Mouse (Mus musculus): Measurements from ENCODE around the gene Mast4. TPM values are rescaled to one million over a fixed set of nuclear protein-coding genes. Genes with fewer than 3 reads are reported as not detected.

Gene Mast4
- total and polyA plus RNA-seq, 2 experiments = 0.83 to 5.3 TPM

DNA sequence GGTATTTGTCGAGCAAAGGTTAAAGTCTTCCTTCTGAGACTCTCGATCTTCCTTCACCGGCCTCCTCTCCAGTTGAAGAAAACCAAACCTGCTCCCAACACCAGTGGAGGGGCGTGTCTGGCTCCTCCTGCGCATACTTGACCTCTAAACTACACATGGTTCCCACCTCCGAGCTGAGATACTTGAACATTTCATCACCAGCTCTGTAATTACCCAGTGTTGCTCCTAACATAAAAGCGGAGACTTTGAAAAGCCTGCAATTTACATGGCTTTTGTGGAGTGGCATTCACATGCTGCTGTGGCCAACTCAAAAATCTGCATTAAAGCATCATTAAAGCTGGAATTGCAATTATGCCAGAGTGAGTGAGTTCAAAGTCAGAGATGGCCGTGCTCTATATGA, 492.1 kb downstream of the Mast4 start:
- TF ChIP-seq CTCF (IDR thresholded peaks at IDR 0.05; ENCODE audit: low read depth, low read length) (no peak), POLR2A (IDR thresholded peaks at IDR 0.05; ENCODE audit: extremely low read depth, insufficient read depth, low read length) (no peak)
- Histone ChIP-seq H3K9ac (ENCODE audit: low read depth, low read length) (no peak overlapping the region), H3K79me2 (ENCODE audit: control insufficient read depth, insufficient read depth, low read length) (peaks cover 5% of the 10 kb centered on the region; the same call in 1 of the 2 replicates), H3K27ac (replicated peaks; ENCODE audit: insufficient read depth, low read depth, low read length) (no peak overlapping the region), H3K4me1 (ENCODE audit: control insufficient read depth, insufficient read depth, low read length) (no peaks in the 10 kb centered on the region), H3K27me3 (ENCODE audit: control insufficient read depth, insufficient read depth, low read length) (no peaks in the 10 kb centered on the region), H3K4me3 (ENCODE audit: insufficient read depth, low read depth, low read length) (no peak overlapping the region), H3K36me3 (ENCODE audit: control insufficient read depth, insufficient read depth, low read length) (no peaks in the 10 kb centered on the region)
- no peak for DNase-seq (ENCODE audit: extremely low read depth, low read depth, low spot score)
- 91% methylated on average over 8 of the region's 8 CpGs for WGBS

DNA sequence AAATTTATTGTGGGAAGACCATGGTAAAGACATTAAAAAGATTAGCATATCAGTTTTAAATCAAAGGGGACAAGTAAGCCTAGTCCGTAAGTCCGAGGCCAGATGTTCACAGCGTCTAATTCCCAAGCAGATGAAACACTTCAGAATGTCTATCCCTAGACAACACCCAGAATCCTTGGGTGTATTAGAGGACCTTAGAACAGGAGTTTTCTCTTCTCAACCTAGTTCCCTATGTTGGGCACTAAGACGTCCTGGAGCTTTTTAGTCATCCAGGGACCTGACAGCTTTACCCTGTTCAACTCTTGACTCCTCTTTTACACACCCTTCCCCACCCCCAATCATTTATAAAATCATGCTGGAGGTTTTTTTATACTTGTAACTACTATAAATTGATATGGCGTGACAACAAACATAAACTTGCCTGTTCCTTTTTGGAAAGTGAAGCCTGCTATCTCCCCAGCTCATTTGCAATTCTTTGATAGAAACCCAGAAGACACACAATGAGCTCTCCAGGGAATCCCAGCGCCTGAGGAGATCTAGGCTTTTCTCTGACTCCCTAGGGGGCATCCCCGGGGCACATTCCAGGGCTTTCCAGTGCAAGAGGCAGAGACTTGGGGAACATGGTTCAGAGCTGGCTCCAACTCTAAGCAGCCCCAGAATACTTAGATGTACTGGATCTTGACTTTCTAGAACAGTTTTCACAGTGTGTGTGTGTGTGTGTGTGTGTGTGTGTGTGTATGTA, 494.4 kb downstream of the Mast4 start:
- Histone ChIP-seq H3K27ac (replicated peaks; ENCODE audit: insufficient read depth, low read depth, low read length) (no peak overlapping the region), H3K4me3 (ENCODE audit: insufficient read depth, low read depth, low read length) (no peak overlapping the region), H3K9ac (ENCODE audit: low read depth, low read length) (no peak overlapping the region), H3K4me1 (ENCODE audit: control insufficient read depth, insufficient read depth, low read length) (no peaks in the 10 kb centered on the region), H3K27me3 (ENCODE audit: control insufficient read depth, insufficient read depth, low read length) (no peaks in the 10 kb centered on the region), H3K36me3 (ENCODE audit: control insufficient read depth, insufficient read depth, low read length) (no peaks in the 10 kb centered on the region), H3K79me2 (ENCODE audit: control insufficient read depth, insufficient read depth, low read length) (peaks cover 5% of the 10 kb centered on the region; the same call in 1 of the 2 replicates)
- WGBS = 84% methylated on average over 7 of the region's 7 CpGs
- no peak for TF ChIP-seq POLR2A (IDR thresholded peaks at IDR 0.05; ENCODE audit: extremely low read depth, insufficient read depth, low read length)
- TF ChIP-seq CTCF (IDR thresholded peaks at IDR 0.05; ENCODE audit: low read depth, low read length) = no peak
- DNase-seq (ENCODE audit: extremely low read depth, low read depth, low spot score) = no peak

DNA sequence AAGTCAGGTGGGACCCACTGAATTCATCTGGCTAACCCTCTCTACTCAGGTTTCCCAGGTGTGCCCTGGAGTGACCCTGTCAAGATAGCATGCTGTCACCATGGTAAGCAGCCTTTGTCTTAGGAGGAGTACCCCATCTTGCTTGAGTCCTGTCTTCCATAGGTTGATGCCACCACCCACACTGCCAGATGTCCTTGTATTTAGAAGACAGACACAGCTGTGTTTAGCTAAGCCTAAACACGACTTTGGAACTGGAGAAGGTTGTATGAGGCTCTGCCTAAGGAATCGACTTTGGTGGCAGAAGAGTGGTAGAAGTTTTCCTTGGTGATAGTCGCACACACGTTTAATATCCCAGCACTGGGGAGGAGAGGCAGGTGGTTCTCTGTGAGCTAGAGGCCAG, 496.9 kb downstream of the Mast4 start:
- Histone ChIP-seq H3K9ac (ENCODE audit: low read depth, low read length) (no peak overlapping the region), H3K79me2 (ENCODE audit: control insufficient read depth, insufficient read depth, low read length) (no peaks in the 10 kb centered on the region; the same call in 1 of the 2 replicates), H3K4me3 (ENCODE audit: insufficient read depth, low read depth, low read length) (no peak overlapping the region), H3K36me3 (ENCODE audit: control insufficient read depth, insufficient read depth, low read length) (peaks cover 2% of the 10 kb centered on the region; the same call in 1 of the 2 replicates), H3K27me3 (ENCODE audit: control insufficient read depth, insufficient read depth, low read length) (no peaks in the 10 kb centered on the region), H3K4me1 (ENCODE audit: control insufficient read depth, insufficient read depth, low read length) (no peaks in the 10 kb centered on the region), H3K27ac (replicated peaks; ENCODE audit: insufficient read depth, low read depth, low read length) (no peak overlapping the region)
- no peak for TF ChIP-seq CTCF (IDR thresholded peaks at IDR 0.05; ENCODE audit: low read depth, low read length)
- no peak for TF ChIP-seq POLR2A (IDR thresholded peaks at IDR 0.05; ENCODE audit: extremely low read depth, insufficient read depth, low read length)
- 81% methylated on average over 4 of the region's 4 CpGs for WGBS
- DNase-seq (ENCODE audit: extremely low read depth, low read depth, low spot score) = no peak

DNA sequence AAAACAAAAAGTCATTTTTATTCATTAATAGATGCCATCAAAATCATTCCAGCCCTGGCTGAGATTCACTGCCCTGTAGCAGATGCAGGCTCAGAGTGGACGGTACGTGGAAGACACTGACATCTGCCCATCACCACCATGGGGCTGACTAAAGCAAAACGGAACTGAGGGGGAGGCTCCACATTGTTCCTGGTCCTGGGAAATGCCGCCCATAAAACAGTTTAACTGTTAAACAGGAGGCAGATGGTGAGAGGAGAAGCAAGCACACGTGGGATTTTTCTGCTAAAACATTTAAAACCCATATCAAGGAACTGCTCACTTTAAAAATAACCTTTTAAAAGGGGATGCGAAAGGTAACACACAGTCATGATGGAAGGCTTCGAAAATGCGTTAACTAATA, 499.0 kb downstream of the Mast4 start:
- Histone ChIP-seq H3K4me1 (ENCODE audit: control insufficient read depth, insufficient read depth, low read length) (no peaks in the 10 kb centered on the region), H3K4me3 (ENCODE audit: insufficient read depth, low read depth, low read length) (no peak overlapping the region), H3K79me2 (ENCODE audit: control insufficient read depth, insufficient read depth, low read length) (no peaks in the 10 kb centered on the region), H3K36me3 (ENCODE audit: control insufficient read depth, insufficient read depth, low read length) (peaks cover 2% of the 10 kb centered on the region; the same call in 1 of the 2 replicates), H3K27me3 (ENCODE audit: control insufficient read depth, insufficient read depth, low read length) (no peaks in the 10 kb centered on the region), H3K9ac (ENCODE audit: low read depth, low read length) (no peak overlapping the region), H3K27ac (replicated peaks; ENCODE audit: insufficient read depth, low read depth, low read length) (no peak overlapping the region)
- 93% methylated on average over 8 of the region's 8 CpGs for WGBS
- no peak for TF ChIP-seq POLR2A (IDR thresholded peaks at IDR 0.05; ENCODE audit: extremely low read depth, insufficient read depth, low read length)
- no peak for TF ChIP-seq CTCF (IDR thresholded peaks at IDR 0.05; ENCODE audit: low read depth, low read length)
- DNase-seq (ENCODE audit: extremely low read depth, low read depth, low spot score) = no peak

DNA sequence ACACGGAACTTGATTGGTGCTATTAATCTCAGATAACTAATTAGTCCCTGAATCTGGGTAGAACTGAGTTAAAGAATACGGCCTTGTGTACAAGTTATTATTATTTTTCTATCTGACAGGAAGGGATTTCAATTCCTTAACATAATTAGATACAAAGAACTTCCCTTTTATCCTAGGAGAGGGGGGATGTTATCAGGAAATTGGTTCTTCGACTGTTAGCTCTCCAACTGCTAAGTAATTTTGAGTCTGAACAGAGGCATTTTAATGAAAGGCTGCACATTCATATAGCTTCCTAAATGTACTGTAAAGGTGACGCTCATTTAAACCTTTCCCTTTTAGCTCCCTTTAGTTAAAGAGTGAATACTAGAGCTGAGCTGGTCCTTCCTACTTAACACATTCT, 516.0 kb downstream of the Mast4 start:
- Histone ChIP-seq H3K27me3 (ENCODE audit: control insufficient read depth, insufficient read depth, low read length) (no peaks in the 10 kb centered on the region), H3K79me2 (ENCODE audit: control insufficient read depth, insufficient read depth, low read length) (peaks cover 5% of the 10 kb centered on the region; the same call in 1 of the 2 replicates), H3K4me1 (ENCODE audit: control insufficient read depth, insufficient read depth, low read length) (no peaks in the 10 kb centered on the region), H3K4me3 (ENCODE audit: insufficient read depth, low read depth, low read length) (no peak overlapping the region), H3K9ac (ENCODE audit: low read depth, low read length) (no peak overlapping the region), H3K36me3 (ENCODE audit: control insufficient read depth, insufficient read depth, low read length) (no peaks in the 10 kb centered on the region), H3K27ac (replicated peaks; ENCODE audit: insufficient read depth, low read depth, low read length) (no peak overlapping the region)
- TF ChIP-seq POLR2A (IDR thresholded peaks at IDR 0.05; ENCODE audit: extremely low read depth, insufficient read depth, low read length) (no peak), CTCF (IDR thresholded peaks at IDR 0.05; ENCODE audit: low read depth, low read length) (no peak)
- no peak for DNase-seq (ENCODE audit: extremely low read depth, low read depth, low spot score)
- 76% methylated on average over 4 of the region's 4 CpGs for WGBS

GRCm38 (mm10) chr13:102816689-102817088, 517.6 kb downstream of the Mast4 start:
- Histone ChIP-seq H3K79me2 (ENCODE audit: control insufficient read depth, insufficient read depth, low read length) (peaks cover 4% of the 10 kb centered on the region; the same call in 1 of the 2 replicates), H3K27ac (replicated peaks; ENCODE audit: insufficient read depth, low read depth, low read length) (no peak overlapping the region), H3K4me3 (ENCODE audit: insufficient read depth, low read depth, low read length) (no peak overlapping the region), H3K9ac (ENCODE audit: low read depth, low read length) (no peak overlapping the region), H3K27me3 (ENCODE audit: control insufficient read depth, insufficient read depth, low read length) (no peaks in the 10 kb centered on the region), H3K4me1 (ENCODE audit: control insufficient read depth, insufficient read depth, low read length) (no peaks in the 10 kb centered on the region), H3K36me3 (ENCODE audit: control insufficient read depth, insufficient read depth, low read length) (no peaks in the 10 kb centered on the region)
- DNase-seq (ENCODE audit: extremely low read depth, low read depth, low spot score) = no peak
- 91% methylated on average over 7 of the region's 7 CpGs for WGBS
- TF ChIP-seq POLR2A (IDR thresholded peaks at IDR 0.05; ENCODE audit: extremely low read depth, insufficient read depth, low read length) (no peak), CTCF (IDR thresholded peaks at IDR 0.05; ENCODE audit: low read depth, low read length) (no peak)
